Mouse (Mus musculus) urinary bladder, postnatal 14 days (tissue): Measurements from ENCODE around the gene Stk32b.

Experiments
- DNase-seq: peaks from one replicate; pipeline ENCODE4 v3.0.0; 2021; ENCODE audit warnings: low spot score

Gene Stk32b

DNA sequence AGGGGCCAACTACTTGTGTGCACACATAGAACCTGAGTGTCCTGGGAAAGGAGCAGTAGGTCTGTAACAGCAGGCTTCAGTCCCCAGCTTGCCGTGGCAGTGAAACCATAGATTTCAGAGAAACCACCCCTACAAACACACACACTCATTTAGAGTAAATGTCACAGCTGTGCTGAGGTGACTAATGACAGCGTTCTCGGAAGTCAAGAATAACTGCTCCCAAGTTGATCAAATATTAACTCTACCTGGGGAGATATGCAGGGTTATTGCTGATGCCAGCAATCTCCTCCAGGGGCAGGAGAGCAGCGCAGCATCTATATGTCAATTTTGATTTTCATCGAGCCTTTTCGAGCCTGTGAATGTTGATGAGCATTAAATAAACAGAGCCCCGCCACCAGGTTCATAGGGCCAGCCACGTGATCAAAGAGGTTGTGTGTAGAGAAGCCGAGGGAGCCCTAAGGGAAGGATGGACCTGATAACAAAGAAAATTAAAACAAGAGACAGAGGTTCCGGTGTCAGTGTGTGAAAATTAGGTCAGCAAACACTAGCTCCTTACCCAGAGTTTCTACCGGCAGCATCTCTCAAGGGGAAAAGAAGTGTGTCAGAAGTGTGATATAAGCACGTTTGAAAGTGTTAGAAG lies 210.0 kb downstream of the Stk32b start:
- DNase-seq, result no peak

DNA sequence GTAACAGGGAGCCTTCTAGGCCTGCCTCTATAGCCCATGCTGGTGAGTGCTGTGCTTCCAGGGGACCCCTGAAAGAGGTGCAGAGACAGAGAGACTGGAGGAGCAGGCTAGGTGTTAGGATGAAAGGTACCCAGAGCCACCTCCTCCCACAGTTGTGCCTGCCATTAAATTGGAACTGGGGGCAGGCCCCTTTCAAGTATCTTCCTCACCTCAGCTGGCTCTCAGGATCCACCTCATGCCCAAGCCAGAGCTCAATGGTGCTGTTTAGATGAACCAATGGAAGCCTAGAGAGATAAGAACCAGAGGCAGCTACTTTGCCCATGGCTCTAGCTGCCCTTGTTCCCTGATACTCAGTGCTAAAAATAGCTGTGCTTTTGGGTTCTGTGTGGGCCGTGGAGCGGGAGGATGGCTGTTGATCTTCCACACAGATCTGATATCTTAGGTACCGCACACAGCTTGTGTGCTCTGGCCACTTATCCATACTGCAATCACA lies 221.9 kb downstream of the Stk32b start:
- DNase-seq, result no peak

DNA sequence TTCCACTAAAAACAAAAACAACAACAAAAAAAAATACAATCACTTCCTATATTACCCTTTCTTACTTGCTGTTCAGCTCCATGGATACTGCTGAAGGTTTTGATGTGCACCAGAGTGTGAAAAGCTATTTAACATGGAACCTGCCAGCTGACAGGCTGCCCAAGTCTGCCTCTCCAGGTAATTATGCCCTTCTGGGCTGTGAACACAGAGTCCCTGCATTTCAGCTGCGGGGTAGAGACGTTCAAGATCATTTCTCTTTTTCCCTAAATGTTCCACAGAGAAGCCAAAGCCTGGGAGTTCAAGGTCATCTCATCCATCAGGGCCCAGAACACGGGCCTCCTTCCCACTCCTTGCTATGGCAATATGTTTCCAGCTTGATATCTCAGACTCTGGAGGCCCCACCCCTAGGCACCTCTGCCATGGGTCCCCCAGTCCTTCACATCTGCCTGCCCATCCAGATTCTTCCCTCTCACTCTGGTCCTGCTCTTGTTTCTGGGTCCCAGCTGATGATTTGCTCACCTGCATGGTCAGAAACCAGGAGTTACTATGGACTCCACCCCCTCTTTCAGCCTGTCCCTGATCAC lies 244.9 kb downstream of the Stk32b start:
- no peak for DNase-seq

DNA sequence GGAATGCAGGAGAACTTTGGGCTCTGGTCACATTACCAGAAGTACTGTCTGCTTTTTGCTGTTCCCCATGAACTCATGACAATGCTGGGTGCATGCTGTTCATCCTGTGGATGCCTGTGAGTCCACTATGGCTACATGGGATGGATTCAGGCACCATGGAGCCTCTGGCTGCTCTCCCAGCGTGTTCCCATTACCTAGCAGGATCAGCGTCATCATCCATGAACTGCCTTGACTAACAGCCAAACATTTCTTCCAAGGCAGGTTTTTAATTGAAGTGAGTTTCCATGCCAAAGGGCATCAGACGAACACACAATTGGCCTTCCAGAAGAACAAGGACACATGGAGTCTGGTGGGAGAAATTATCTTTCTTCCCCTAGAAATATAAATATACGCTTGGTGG lies 245.4 kb downstream of the Stk32b start:
- no peak for DNase-seq

DNA sequence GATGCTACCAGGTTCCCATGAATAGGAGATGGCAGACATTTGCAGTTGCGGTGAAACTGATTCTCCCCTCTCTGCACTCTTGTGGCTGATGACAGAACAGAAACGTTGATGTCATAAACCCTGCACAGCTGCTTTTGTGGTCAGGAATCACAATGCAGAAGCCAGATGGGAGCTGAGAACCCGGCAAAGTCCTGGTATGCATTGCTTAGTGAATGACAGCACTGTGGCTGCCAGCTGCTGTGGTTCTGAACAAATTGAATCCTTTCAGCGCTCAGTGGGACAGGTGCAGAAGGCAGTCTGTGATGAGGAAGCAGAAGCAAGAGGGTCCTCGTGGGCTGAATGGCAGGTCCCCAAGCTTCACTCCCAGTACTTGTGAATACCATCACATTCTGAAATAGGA lies 247.9 kb downstream of the Stk32b start:
- DNase-seq, result no peak

DNA sequence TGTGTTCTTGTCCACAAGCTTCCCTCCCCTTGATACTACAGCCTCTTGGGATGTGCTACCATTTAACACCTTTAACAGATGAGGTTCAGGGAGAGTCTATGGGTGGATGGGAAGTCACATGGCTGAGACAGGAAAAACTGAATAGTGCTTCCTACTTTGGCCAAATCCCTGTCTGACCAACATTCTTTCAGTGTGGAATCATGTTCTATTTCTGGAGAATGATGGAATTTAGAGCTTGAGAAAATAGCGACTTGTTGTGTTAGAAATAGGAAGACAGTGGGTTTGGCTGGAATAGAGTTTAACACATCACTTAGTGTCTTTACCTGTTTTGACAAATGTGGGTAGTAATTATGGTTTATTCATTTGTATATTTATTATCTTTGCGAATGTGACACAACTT lies 249.3 kb downstream of the Stk32b start:
- DNase-seq, result no peak

DNA sequence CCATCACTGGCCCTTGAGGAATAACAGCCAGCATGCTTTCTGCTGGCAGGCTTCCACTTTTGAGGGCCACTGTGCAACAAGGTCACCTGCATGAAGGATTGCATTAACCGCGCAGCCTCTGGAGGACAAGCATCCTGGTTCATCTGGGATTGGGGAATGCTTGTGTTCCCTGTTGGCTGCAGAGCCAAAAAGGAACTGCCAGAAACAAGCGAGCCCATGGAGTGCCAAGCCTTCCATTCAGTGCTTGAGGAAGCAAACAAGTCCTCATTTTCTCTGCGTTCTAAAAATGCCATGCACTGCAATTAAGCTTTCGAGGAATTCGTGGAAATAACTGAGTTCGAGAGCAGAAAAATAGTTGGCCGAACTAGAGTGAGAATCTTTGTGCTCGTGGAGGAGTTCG lies 251.5 kb downstream of the Stk32b start:
- no peak for DNase-seq

DNA sequence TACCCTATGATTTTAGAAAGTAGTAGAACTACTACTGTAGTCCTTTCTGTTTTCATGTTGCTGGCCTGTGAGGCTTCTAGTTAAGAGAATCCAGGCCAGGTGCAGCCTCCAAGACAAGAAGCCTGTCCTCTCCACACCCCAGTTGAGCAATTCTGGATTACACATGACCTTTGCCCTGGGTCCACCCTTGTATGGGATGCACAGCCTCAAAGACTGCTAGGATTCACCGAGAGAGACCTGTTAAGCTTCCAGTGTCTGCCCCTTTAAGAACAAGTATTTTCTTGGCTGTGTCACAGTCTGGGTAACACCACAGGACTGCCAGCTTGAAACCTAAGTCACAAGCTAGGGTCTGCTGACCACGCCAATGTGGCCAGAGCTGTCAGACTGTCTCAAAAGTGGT lies 258.7 kb downstream of the Stk32b start:
- DNase-seq, result no peak

DNA sequence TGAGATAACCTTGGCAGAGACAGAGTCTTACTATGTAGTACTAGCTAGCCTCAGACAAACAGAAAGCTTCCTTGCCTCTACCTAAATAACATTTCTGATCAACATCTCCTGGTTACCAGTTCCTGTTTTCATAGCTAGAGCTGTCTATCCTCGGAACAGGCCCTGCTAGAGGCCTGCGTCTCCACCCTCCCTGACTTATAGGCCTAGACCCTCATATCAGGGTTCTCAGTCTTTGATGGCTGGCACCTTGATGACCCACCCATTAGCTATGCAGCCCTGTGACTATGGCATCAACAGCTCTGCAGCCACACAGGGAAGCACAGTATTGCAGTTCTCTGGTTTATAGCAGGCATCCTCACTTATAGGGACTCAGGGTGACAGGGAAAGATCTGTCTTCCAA lies 259.1 kb downstream of the Stk32b start:
- no peak for DNase-seq

DNA sequence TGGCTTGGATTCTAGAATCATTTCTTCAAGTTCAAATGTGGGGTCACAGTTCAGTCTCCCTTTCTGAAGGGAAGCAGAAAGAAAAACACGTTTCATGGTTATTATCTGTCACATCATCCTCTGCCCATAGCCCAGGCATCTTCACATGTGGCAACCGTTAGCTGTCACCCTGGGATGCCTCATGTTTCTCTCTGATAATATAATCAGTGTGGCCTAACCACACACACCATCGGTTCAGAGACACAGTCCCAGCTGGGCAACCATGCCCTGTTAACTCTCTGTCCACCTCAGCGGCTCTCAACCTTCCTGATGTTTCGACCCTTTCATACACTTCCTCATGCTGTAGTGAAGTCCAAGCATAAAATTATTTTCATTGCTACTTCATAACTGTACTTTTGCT lies 259.8 kb downstream of the Stk32b start:
- no peak for DNase-seq

DNA sequence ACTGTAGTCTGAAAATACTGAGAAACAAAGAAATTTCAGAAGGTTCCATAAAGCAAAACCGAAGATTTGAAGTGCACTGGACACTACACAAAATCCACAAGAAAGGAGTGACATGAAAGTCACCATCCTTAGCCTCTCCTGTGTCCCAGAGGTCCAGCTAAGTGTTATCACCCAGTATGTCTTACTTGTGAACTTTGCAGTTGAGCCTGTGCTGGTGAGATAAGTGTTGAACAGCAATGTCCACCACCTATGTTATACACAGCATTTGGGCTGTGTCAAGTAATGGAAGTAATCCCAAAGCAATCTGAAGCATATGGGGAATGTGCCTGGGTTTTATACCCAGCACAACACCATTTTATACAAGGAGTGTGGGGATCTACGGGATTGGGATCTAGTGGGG lies 260.4 kb downstream of the Stk32b start:
- no peak for DNase-seq

DNA sequence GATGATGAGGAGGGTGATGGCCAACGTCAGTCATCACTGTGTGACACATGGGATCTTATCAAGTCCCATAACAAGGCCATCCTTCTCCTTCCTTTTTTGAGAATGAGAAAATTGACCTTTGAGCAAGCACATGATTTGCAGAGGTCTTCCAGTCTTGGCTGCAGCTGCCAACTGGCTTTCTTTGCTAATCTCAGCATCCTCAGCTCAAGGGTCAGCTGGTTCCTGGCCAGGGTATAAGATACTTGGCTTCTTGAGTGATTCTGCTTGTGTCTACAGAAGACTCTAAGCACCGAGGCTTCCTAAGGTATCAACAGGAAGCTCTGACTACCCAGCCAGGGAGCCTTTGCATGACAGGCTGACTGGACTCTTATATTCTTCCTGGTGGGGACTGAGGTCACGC lies 269.4 kb downstream of the Stk32b start:
- no peak for DNase-seq

DNA sequence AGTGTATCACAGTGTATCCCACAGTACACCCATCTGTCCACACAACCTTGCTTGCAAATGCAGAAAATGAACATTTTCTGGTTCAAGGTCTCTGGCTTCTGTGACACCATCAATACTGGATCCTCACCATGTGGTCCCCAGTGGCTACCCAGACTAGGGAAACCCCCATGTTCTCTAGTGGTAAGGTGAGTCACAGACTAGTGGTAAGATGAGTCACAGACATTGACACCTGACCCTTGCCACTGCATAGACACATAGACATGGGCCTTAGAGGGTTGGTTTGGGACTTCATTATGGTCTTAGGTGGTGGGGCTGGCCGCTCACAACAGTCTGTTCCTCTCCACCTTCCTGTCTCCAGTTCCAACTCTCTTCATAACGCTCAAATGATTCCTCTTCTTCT lies 274.2 kb downstream of the Stk32b start:
- no peak for DNase-seq

DNA sequence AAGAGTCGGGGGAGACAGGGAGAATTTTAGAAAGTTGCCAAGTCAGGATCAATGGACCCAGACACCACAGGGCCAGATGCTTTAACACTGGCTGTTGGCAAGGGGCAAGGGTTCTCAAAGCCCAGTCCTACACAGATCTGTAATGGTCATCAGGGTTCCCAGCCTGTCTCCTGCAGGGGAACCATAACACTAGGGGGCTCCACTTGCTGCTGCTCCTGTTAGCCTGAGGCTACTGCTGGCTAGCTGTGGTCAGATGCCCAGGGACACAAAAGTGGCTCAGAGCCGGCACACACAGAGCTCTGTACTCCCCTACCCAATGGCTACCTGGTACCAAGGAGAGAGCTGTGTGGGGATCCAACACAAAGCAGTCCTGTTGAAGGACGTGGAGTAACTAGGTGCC lies 281.6 kb downstream of the Stk32b start:
- DNase-seq, result no peak

DNA sequence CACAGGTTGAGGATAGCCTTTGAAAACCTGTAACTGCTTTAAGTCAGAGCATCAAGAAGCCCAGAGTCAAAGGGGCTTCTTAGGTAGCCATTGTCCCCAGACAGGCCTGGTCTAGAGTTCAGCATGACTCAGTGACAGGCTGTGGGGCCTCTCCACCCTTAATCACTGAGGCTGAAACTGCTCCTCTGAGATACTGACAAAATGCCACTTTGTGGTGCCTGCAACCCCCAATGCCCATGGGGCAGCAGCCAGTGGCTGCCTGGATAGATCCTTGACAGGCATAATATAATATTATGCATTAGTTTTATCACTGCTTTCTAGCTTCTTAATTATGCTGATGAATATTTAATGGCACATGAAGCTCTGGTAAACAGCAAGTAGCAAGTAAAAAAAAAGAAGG lies 289.8 kb downstream of the Stk32b start:
- no peak for DNase-seq

DNA sequence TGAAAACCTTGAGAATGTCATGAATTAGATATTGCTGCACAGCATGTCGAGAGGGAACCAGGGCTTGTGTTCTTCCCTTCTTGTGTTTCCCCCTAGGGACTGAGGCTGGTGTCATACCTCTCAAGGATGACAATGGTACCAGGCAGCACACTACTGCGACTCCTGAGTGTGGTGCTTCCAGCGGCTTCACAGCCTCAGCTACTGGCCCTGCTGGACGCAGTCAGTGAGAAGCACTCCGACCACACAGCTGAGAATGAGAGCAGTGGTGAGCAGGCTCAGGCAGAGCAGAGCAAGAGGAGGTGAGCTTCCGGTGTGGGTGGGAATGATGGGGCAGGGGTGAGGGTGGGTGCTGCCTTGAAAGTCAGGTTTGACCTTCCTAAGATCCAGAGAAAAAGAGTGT lies 297.9 kb downstream of the Stk32b start:
- no peak for DNase-seq
